Mouse (Mus musculus) adrenal gland, adult 18-20 months (tissue): ENCODE measurements around the gene Elof1. TPM values are rescaled to one million over a fixed set of nuclear protein-coding genes. Genes with fewer than 3 reads are reported as not detected.

Experiments used
- DNase-seq, 2 experiments: peaks; one replicate each; pipeline ENCODE4 v3.0.0; 2021 to 2022; ENCODE audit warnings: low spot score in 2 of 2
- total RNA-seq, 2 experiments: library from RNA; stranded (reverse); gene quantifications; 1 replicate in 1 of 2; 2 replicates in 1 of 2; pipeline ENCODE4 v1.2.3; 2021

Gene Elof1
- total RNA-seq, 2 experiments from 2014 or later: 73.3 to 81.8 TPM

DNA sequence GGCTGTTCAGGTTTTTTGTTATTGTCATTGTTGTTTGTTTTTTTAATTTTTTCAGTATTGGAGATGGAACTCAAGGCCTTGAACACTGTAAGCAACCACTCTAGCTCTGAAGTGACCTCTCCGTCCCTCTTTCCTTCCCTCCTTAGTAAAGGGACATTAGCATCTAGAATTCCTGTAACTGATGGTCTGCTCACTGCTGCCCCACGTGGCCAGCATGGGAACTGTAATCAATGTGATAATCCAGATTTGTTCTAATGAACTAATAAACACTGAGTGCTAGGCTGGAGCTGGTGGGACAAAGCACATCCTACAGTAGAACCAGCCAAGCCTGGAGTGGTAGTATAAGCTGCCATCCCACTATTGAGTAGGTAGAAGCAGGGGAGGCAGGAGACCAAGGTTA lies 21.5 kb upstream of the Elof1 start:
- DNase-seq: peak in 1 of 2 experiments; percentile 51

DNA sequence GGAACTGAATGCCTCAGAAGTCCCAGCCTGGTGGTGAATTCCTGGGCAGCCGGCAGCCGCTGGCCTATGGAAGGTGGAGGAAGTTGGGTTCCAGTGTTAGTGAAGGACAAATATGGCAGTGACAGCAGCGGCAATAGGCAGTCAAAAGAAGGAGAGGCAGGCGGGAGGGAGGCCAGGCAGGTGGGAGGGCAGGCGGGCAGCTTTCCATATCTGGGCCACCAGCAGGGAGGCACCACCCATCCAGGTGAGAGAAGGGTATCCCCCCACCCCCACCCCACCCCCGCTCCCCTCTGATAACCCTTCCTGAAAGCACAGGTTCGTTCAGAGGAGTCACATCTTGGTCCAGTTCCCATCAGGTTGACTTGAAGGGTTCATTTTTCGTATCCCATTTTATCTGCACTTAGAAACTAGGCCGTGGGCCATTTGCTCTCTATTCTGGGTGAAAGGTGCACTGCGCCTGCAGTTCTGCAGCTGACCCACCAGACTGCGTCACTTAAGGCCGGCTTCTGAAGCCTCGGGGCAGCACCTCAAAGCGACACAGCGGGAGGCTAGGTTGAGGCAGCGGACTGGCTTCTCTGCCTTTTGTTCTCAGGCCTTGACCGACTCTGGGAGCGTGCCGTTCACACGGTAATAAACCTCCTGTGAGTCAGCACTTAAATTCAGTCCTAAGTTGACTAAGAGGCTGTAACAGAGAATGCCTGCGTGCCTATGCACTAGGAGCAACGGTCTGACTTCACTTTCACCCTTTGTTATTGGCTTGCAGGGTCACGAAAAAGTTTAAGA lies 20.0 kb upstream of the Elof1 start:
- peak in 1 of 2 experiments; percentile 29 for DNase-seq

DNA sequence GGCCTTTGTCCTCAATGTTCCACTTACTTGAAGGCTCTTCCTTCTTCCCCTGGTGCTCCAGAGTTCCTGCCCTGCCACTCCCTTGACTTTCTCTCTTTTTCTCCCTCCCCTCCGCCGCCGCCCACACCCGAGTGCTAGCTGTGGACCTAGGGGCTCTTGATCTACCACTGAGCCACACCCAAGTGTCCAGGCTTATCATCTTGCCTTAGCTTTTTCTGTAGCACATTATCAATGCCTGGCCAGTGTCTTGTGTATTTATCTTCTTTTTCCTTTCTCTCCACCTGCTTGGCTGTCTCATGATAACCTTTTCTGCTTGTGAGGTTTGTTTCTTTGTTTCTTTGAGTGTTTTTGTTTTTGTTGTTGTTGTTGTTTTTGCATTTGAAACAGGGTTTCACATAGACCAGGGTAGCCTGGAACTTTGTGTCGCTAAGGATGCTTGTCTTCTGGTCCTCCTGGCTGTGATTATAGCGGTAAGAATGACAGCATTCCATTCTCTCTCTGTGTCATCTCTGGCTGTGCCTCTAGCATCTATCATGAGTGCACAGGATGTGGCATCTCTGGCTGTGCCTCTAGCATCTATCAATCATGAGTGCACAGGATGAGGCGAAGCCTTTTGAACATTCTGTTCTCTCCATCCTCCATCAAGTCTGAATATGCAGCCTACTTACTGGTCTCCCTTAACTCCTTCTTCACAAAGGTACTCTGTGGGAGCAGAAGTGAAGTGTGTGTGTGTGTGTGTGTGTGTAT lies 18.8 kb upstream of the Elof1 start, which contains the start of gene Acp5:
Gene Acp5, minus strand, starts transcription at position 68 of the 747 bp plus-strand sequence.
- no peak for DNase-seq

DNA sequence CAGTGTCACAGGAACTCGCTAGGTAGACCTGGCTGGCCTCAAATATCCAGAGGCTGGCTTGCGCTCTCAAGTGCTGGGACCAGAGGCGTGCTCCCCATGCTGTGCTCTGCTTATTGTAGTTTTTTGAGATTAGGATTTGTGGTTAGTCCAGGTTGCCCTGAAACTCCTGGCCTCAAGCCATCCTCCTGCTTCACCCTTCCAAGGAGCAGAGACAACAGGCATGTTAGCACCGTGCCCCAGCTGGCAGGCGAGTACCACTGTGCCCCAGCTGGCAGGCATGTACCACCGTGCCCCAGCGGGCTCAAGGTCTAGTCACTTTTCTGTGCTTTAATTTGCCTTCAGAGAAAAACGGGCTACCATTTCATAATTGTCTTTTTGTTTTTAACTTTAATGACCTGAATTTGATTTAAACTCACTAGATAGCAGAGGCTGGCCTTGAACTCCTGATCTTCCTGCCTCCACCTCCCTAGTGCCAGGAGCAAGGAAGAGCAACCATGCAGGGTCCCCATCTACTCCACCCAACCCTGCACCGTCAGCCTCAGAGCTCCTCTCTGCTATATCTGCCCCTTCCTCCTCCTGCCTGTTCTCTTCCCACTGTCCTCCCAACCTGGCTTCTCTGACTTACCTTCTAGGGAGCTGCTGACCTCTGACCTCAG lies 18.1 kb upstream of the Elof1 start:
- DNase-seq: no peak

DNA sequence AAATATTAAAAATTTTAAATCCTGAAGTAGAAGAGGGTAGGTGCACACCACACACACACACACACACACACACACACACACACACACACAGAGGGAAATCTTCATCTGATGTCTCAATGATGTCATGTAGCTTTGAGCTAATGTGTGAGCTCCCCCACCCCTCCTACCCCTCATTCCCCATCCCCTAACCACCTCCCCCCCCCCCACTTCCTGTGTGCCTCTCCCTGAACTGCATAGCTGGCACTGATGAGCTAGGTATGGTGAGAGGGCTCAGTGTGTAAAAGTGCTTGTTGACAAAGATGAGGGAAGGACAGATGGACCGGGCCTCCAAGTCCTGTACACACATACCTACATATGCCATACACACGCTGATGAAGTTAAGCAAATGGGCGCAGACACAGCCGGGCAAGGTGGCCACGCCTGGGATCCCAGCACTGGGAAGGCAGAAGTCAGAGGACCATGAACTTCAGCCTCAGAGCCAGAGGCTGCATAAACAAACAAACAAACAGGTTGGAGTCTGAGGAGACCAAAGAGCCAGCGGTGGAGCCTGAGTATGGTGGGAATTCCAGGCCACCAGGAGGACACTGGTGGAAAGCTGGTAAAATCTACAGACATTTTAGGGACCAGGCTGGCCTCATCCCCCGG lies 17.4 kb upstream of the Elof1 start:
- no peak for DNase-seq

DNA sequence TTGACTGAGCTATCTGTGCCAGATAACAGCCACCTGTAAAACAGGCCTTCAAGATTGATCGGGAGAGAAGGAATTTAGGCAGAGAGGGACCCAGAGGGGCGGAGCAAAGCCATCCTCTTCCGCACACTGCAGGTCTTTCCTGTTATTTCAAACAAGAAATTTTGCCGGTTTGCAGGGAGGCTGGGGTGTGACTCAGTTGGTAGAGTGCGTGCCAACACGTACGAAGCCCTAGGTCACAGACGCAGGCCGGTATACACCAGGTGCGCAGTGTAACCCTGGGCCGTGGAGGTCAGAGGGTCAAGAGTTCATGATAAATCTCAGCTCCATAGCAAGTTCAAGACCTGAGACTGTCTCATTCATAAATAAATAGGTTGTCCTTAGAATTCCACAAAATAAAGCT lies 15.2 kb upstream of the Elof1 start:
- no peak for DNase-seq

DNA sequence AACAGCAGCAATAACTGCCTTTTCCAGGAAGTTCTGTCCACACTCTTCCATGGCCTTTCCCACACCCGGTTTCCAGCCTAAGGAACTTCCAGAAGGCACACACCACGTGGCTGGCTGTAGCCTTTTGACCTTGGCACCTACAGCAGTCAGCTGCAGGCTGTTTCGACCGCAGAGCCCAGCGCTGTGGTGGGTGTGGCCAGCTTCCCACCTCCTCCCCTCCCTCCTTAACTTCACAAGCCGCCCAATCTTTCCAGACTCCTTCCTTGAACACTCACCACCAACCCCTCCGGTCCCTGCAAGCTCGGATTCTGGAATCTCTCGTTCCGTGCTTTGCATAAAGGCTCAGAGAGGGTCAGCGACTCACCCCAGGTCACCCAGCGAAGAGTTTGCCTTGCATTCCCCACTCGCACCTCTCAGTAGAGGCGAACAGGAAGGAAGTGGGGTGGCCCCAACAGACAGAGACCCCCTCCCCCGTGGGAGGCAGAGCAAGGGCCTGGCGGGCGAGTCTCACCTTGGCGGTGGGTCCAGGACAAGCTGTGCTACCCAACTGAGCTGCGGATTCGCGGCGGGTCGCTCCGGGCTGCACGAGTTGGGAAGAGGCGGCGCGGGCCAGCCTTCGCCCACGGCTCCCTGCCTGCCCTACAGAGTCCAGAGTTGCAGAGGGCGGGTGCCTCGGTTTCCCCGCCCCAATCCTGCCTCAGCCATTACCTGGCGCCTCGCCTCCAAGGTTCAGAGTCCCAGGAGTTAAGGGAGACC lies 14.4 kb upstream of the Elof1 start:
- DNase-seq: no peak

DNA sequence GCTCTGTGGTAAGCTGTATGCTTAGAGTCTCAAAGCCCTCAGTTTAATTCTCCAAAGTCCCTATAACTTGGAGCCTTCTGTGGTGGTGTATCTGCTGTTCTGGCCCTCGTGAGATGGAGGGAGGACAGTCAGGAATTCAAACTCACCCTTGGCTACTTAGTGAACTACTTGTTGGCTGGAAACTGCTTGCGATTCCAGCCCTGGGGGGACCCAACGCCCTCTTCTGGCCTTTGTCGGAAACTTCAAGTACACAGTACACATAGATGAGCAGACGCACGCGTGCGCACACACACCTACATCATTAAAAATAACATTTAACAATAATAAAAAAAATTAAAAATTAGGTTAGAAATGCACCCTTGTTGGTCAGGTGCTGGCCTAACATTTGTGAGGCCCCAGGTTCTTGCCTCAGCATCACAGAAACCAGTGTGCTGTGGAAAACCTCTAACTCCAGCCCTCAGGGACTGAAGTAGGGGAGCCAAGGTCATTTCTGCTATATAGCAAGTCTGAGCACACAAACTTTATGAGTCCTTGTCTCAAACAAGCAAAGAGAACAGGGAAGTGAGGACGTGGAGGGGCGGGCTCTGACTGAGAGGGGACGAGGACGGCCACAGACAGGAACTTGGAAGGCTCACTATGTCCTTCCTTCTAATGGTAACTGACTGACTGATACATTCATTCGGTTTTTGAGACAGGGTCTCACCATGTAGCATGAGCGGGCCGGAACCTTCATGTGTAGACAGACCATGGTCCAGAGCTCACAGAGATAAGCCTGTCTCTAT lies 8.5 kb upstream of the Elof1 start:
- DNase-seq: no peak

- DNase-seq: no peak
These were observed 7.2 kb upstream of the Elof1 start for GRCm38 (mm10) chr9:22124169-22124568.

DNA sequence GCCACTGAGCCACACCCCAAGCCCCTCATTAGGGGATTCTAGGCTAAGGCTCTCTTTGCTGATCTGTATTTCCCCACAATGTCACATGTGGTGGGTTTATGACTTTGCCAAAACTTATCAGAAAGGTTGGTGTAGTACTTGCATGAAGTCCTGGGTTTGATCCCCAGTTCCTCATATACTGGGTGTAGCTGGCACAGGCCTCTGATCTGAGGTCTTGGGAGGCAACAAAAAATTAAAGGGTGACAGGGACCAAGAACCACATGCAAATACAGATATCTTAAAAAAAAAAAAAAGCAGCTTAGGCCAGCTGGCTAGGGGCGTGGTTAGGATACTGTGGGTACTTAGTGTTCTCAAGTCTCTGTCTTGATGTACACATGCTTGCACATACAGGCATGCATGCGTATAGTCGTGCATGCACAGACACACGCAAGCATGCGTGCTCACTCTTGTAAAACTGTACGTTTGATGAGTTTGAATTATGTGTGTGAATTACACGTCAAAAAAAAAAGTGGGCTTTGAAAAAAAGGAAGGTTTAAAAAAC lies 6.2 kb upstream of the Elof1 start:
- no peak for DNase-seq

- DNase-seq: no peak
These were observed 5.0 kb upstream of the Elof1 start for GRCm38 (mm10) chr9:22122005-22122404.

DNA sequence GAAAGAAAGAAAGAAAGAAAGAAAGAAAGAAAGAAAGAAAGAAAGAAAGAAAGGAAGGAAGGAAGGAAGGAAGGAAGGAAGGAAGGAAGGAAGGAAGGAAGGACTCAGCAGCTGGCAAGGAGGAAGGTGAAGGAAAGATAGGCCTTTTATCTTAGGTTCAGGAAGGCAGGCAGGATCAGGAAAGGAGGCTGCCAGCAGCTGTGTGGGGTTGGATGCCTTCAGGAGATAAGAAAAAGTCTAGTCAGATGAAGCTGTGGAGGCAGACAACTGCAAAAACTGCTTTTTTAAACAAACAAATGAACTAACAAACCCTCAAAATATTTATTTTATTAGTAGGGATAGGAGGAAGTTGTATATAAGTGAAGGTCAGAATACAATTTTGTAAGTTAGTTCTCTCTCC lies 4.6 kb upstream of the Elof1 start:
- no peak for DNase-seq

DNA sequence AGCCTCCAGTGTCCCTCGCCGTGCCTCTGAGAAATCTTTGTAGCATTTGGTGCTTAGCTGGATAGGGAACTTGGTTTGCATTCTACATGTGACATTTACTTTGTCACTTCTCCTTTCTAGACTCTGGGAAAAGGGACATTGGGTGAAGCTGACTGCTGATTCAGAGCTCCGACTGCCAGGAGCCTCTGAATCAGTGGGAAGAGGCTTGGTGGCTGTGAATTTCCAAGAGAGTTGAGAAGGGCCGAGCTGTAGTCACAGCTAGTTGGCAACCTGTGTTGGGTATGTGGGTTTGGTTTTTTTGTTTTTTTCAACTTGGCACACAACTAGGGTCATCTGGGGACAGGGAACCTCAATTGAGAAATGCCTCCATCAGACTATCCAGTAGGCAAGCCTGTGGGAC lies 2.6 kb upstream of the Elof1 start:
- no peak for DNase-seq

DNA sequence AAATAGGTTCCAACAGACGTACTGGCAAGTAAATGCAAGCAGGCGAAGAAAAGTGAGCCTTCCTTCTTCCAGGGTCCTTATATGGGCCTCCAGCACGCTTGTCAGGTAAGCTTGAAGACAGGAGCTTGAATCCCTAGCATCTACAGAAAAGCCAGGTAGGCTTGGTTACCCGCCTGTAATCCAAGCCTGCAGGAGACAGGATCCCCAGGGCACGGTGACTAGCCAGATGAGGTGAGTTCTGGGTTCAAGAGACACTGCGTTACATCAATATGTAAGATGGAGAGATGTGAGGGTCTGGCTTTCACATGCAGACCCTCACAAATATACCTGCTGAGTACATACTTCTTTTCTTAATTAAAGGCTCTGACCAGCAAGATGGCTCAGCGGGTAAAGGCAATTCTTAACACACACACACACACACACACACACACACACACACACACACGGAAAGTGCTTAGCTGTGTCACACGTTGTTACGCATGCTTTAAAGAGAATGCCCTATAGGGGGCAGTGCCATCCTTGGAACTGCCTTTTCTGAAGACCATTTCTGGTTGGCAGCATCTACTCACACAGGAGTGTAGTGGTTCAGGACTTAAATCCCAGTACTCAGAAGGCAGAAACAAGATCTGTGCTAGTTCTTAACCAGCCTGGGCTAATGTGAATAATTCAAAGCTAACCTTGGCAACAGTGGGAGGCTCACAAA lies 933 bp upstream of the Elof1 start:
- DNase-seq: peak in 1 of 2 experiments; percentile 30

DNA sequence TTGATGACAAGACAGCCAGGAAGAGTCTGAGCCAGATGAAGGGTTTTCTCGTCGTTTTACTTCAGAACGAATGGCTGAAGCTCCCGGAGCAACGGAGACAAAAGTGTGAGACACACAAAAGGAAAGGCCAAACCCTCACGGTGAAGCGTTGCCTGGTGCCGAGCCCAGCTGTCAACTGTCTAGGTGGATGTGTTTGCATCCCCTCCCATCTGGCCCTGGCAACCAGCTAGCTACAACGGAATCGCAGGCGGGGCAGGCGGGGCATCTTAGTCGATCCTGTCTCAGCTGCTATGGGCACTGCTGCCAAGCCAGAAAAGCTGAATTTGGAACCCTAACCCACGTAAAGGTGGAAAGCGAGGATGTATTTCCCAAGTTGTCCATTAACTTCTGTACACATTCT lies 886 bp downstream of the Elof1 start:
- DNase-seq: no peak

DNA sequence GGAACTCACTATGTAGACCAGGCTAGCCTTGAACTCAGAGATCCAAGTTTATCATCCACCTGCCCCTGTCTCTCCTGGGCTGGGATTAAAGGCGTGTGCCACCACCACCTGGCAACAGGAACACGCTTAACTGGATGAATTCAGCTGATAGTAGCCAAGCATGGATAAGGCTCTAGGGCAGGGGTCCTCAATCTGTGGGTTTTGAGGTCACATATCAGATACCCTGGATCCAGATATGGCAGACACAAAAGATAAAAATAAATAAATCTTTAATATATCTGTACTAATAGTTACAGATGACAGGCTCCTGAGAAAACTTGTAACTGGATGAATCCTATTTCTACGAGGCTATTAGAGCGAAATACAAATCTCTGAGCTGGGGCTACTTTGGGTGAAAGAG lies 1.3 kb downstream of the Elof1 start:
- DNase-seq: no peak

DNA sequence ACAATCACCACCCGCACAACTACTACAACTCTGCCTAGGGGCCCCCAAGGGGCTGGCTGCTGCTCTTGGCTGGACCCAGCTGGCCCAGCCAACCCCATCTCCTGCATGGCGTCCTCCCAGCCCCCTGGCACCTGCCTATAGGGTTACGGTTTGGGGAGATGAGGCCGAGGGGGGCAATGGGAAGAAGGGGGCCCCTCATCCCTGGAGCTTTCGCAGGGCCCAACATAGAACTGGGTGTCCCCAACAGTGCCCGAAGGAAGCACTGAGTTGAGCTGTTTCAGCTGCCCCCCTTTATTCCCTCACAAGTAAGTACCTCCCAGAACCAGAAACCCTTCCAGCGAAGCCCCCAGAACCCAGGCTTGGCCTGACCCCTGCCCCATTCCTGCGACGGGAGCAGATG lies 8.8 kb downstream of the Elof1 start:
- no peak for DNase-seq

DNA sequence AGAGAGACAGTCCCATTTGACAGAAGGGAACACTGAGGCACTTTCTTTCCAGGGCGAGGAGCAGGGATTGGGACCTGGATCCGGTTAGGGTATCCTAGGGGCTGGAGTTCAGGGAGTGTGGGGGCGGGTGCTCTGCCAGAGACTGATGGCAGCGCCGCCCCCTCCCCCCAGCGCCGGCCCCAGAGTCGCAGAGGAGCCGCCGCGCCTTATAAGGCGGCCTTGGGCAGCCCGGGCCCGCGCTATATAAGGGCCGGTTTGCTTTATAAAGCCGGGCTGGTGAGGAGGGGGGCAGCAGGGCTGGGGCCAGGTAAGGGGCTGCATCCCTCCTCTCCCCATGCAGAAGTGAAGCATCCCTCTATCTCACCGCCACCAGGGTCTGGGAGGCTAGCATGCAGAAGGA lies 17.1 kb downstream of the Elof1 start:
- DNase-seq: no peak
